Mouse (Mus musculus) CH12.LX (cell line): ENCODE measurements around the gene Cbl.

Experiments
- CTCF ChIP-seq, 2 experiments: IDR thresholded peaks in 1 of 2; conservative IDR thresholded peaks in 1 of 2; 2 replicates each; pipeline ENCODE4 v1.5.1; 2011 to 2012; ENCODE audit warnings: low read depth in 2 of 2, low read length in 2 of 2, improper control_type of control experiment in 1 of 2, inconsistent platforms in 1 of 2, mild to moderate bottlenecking in 1 of 2, moderate library complexity in 1 of 2
- EP300 ChIP-seq: IDR thresholded peaks from 2 replicates; pipeline ENCODE4 v1.6.1; 2011; ENCODE audit warnings: low read length, improper control_type of control experiment
- HCFC1 ChIP-seq: IDR thresholded peaks from 2 replicates; pipeline ENCODE4 v1.6.1; 2012; ENCODE audit warnings: low read depth, mild to moderate bottlenecking, inconsistent platforms, low read length, improper control_type of control experiment
- MAFK ChIP-seq: IDR thresholded peaks from 2 replicates; pipeline ENCODE4 v1.6.1; 2011; ENCODE audit warnings: low read length, improper control_type of control experiment; ENCODE audit not compliant: insufficient replicate concordance
- MAX ChIP-seq: IDR thresholded peaks from 2 replicates; pipeline ENCODE4 v1.6.1; 2011; ENCODE audit warnings: low read length, improper control_type of control experiment
- NRF1 ChIP-seq: IDR thresholded peaks from 2 replicates; pipeline ENCODE4 v1.6.1; 2014; ENCODE audit warnings: low read depth, mild to moderate bottlenecking, inconsistent platforms, low read length, improper control_type of control experiment, moderate library complexity
- POLR2A ChIP-seq: IDR thresholded peaks from 2 replicates; pipeline ENCODE4 v1.6.1; 2011; ENCODE audit warnings: low read depth, mild to moderate bottlenecking, improper control_type of control experiment, low read length
- TBP ChIP-seq: conservative IDR thresholded peaks from 2 replicates; pipeline ENCODE4 v1.6.1; 2011; ENCODE audit warnings: low read depth, low read length, improper control_type of control experiment
- TCF12 ChIP-seq: IDR thresholded peaks from 2 replicates; pipeline ENCODE4 v1.6.1; 2014; ENCODE audit warnings: low read depth, mild to moderate bottlenecking, inconsistent platforms, low read length, improper control_type of control experiment
- USF1 ChIP-seq: IDR thresholded peaks from 2 replicates; pipeline ENCODE4 v1.6.1; 2014; ENCODE audit warnings: low read depth, mild to moderate bottlenecking, inconsistent platforms, low read length, improper control_type of control experiment
- ZKSCAN1 ChIP-seq: IDR thresholded peaks from 2 replicates; pipeline ENCODE4 v1.6.1; 2012; ENCODE audit warnings: low read depth, inconsistent platforms, low read length, improper control_type of control experiment, borderline replicate concordance

- TF ChIP-seq EP300 (peak; percentile 79), CTCF (conservative IDR thresholded peaks at IDR 0.05 in 1 of 2, IDR thresholded peaks at IDR 0.05 in 1 of 2; ENCODE audit: low read depth in 2 of 2, low read length in 2 of 2) (no peak), MAFK (no peak), HCFC1 (no peak), POLR2A (no peak), TCF12 (no peak), USF1 (no peak), MAX (no peak), ZKSCAN1 (no peak), TBP (no peak), NRF1 (no peak)
These were observed 37.5 kb downstream of the Cbl start for GRCm38 (mm10) chr9:44196354-44196753.
